Mouse (Mus musculus) small intestine, adult 2 months (tissue): Measurements from ENCODE around the gene Lix1.

ENCODE experiments used
- CTCF ChIP-seq: fragments of 200-500 bp; IDR thresholded peaks from 2 replicates; pipeline ENCODE4 v1.5.1; 2012; ENCODE audit warnings: low read depth, mild to moderate bottlenecking, control low read depth, inconsistent platforms, low read length, moderate library complexity, mixed read lengths; ENCODE audit not compliant: insufficient replicate concordance, insufficient read length; ENCODE audit errors: extremely low read depth
- POLR2A ChIP-seq: fragments of 200-500 bp; IDR thresholded peaks from 2 replicates; pipeline ENCODE4 v1.6.1; 2012; ENCODE audit warnings: low read depth, mild to moderate bottlenecking, control low read depth, inconsistent platforms, low read length, moderate library complexity

DNA sequence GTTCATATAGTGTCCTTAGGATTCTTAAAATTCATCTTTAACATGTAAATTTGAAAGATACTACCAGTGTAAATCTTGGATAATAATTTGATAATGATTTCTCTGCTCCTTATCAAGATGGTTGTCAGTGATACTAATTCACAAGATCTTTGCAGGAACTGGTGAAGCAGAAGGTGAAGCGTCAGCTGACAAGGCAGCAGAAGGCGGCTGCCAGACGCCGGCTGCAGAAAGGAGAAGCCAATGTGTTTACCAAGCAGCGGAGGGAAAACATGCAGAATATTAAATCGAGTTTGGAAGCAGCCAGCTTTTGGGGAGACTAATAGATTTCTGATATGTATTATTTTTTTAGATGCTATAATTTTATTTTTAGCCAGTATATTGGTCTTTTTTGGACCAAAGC is 9.2 kb upstream of the Lix1 start:
- TF ChIP-seq CTCF: no peak
- TF ChIP-seq POLR2A: no peak
